Mouse (Mus musculus) embryonic facial prominence, embryonic 13.5 days (tissue): ENCODE measurements around the gene Aif1. TPM values are rescaled to one million over a fixed set of nuclear protein-coding genes. Genes with fewer than 3 reads are reported as not detected.

Source experiments
- ATAC-seq: fragments of 200-750 bp; cut with Nextera tagmentation; 2 replicates; pipeline ENCODE4 v1.8.0; 2017; ENCODE audit warnings: low read depth; ENCODE audit not compliant: insufficient number of reproducible peaks, insufficient read depth, low FRiP score, low TSS enrichment
- H3K27ac ChIP-seq: fragments of 300-500 bp; sonication (generic); 2 replicates; pipeline ENCODE4 v1.5.1; 2015; ENCODE audit warnings: moderate library complexity, mild to moderate bottlenecking, inconsistent platforms
- H3K27me3 ChIP-seq: fragments of 300-500 bp; sonication (generic); 2 replicates; pipeline ENCODE4 v1.6.1; 2015; ENCODE audit warnings: mild to moderate bottlenecking, inconsistent platforms
- H3K36me3 ChIP-seq: fragments of 300-500 bp; sonication (generic); 2 replicates; pipeline ENCODE4 v1.6.1; 2015; ENCODE audit warnings: mild to moderate bottlenecking, inconsistent platforms
- H3K4me1 ChIP-seq: fragments of 300-500 bp; sonication (generic); 2 replicates; pipeline ENCODE4 v1.6.1; 2015; ENCODE audit warnings: inconsistent platforms
- H3K4me2 ChIP-seq: fragments of 300-500 bp; sonication (generic); 2 replicates; pipeline ENCODE4 v1.6.1; 2015; ENCODE audit warnings: moderate library complexity, mild to moderate bottlenecking, inconsistent platforms
- H3K4me3 ChIP-seq: fragments of 300-500 bp; sonication (generic); 2 replicates; pipeline ENCODE4 v1.5.1; 2015; ENCODE audit warnings: mild to moderate bottlenecking, inconsistent platforms
- H3K9ac ChIP-seq: fragments of 300-500 bp; sonication (generic); 2 replicates; pipeline ENCODE4 v1.6.1; 2015; ENCODE audit warnings: mild to moderate bottlenecking, inconsistent platforms
- H3K9me3 ChIP-seq: fragments of 300-500 bp; sonication (generic); 2 replicates; pipeline ENCODE4 v1.6.1; 2016; ENCODE audit warnings: inconsistent platforms
- WGBS: fragments of 180-500 bp; shearing (Covaris S2); methylation state at CpG from one replicate; pipeline ENCODE4 v1.1.7; 2015; ENCODE audit warnings: mixed read lengths; 5-methylcytosine and 5-hydroxymethylcytosine counted together
- polyA plus RNA-seq: library from polyadenylated mRNA; unstranded; fragments of >200 nt; fragmentation: Nextera tagmentation; extraction: Ambion mirVana; gene quantifications from 2 replicates; pipeline ENCODE4 v1.2.1, GENCODE M21; 2015

Aif1 gene
- polyA plus RNA-seq, 1 experiment from 2014 or later: 8.1 TPM

- Histone ChIP-seq H3K4me3 (peak within 1 kb of the TSS; percentile 49), H3K36me3 (no peaks in the 10 kb centered on the region), H3K27ac (no peak within 1 kb of the TSS), H3K27me3 (peaks cover 54% of the 10 kb centered on the region), H3K9me3 (no peaks in the 10 kb centered on the region), H3K4me2 (peak within 1 kb of the TSS; percentile 77), H3K4me1 (peaks cover 14% of the 10 kb centered on the region; the same call in 1 of the 2 replicates), H3K9ac (peak within 1 kb of the TSS; percentile 69)
- ATAC-seq: no peak
- 59% methylated on average over 25 of the region's 28 CpGs for WGBS
Observed at GRCm38 (mm10) chr17:35193881-35194843, 18.3 kb upstream of the Aif1 start, which contains the start of gene Ltb. Gene Ltb, plus strand, starts transcription at chr17:35194439.

- no peaks in the 10 kb centered on the region for H3K36me3 ChIP-seq
- H3K27me3 ChIP-seq: peaks cover 44% of the 10 kb centered on the region
- H3K27ac ChIP-seq: no peak overlapping the region
- no peak for ATAC-seq
- H3K4me3 ChIP-seq: no peak overlapping the region
- no peak overlapping the region for H3K9ac ChIP-seq
- no peak overlapping the region for H3K4me2 ChIP-seq
- H3K4me1 ChIP-seq: peaks cover 14% of the 10 kb centered on the region; the same call in 1 of the 2 replicates
- WGBS: 82% methylated on average over 5 of the region's 5 CpGs
- H3K9me3 ChIP-seq: no peaks in the 10 kb centered on the region
Observed at GRCm38 (mm10) chr17:35192924-35193323, 17.1 kb upstream of the Aif1 start.

GRCm38 (mm10) chr17:35191723-35192122 lies 15.9 kb upstream of the Aif1 start:
- Histone ChIP-seq H3K4me2 (no peak overlapping the region), H3K9ac (no peak overlapping the region), H3K36me3 (no peaks in the 10 kb centered on the region), H3K27ac (no peak overlapping the region), H3K4me3 (no peak overlapping the region), H3K27me3 (peaks cover 36% of the 10 kb centered on the region), H3K9me3 (no peaks in the 10 kb centered on the region), H3K4me1 (peaks cover 15% of the 10 kb centered on the region; the same call in 1 of the 2 replicates)
- no peak for ATAC-seq
- WGBS: 61% methylated on average over 2 of the region's 2 CpGs

DNA sequence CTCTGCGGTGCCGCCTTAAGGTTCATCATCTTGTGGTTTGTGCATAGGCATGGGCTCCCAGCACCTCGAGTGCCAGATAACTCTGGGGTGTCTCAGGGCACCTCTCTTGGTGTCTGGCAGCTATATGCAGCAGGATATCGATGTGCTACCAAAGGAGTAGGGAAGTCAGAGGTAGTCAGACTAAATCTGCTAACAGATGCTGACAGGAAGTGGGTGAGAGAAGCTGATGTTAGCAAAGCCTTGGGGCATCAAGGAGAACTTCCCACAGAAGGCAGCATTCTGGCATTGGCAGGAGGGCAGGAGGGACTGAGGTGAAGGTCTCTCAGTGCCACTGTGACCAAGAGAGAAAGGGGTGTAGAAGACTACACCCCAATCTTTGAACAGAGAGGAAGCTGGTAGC lies 14.2 kb upstream of the Aif1 start:
- peaks cover 20% of the 10 kb centered on the region for H3K27me3 ChIP-seq
- H3K9me3 ChIP-seq: no peaks in the 10 kb centered on the region
- no peak overlapping the region for H3K4me3 ChIP-seq
- peaks cover 13% of the 10 kb centered on the region for H3K4me1 ChIP-seq
- no peak for ATAC-seq
- no peak overlapping the region for H3K27ac ChIP-seq
- WGBS: 63% methylated on average over 4 of the region's 4 CpGs
- H3K9ac ChIP-seq: no peak overlapping the region
- H3K4me2 ChIP-seq: no peak overlapping the region
- no peaks in the 10 kb centered on the region for H3K36me3 ChIP-seq

- 65% methylated on average over 1 of the region's 1 CpGs for WGBS
- H3K27ac ChIP-seq: no peak overlapping the region
- no peak for ATAC-seq
- peaks cover 11% of the 10 kb centered on the region for H3K4me1 ChIP-seq
- H3K9me3 ChIP-seq: no peaks in the 10 kb centered on the region
- no peak overlapping the region for H3K9ac ChIP-seq
- H3K4me2 ChIP-seq: no peak overlapping the region
- H3K27me3 ChIP-seq: peaks cover 11% of the 10 kb centered on the region
- no peak overlapping the region for H3K4me3 ChIP-seq
- no peaks in the 10 kb centered on the region for H3K36me3 ChIP-seq
Observed at GRCm38 (mm10) chr17:35189186-35189585, 13.3 kb upstream of the Aif1 start.

GRCm38 (mm10) chr17:35187959-35188610 lies 12.2 kb upstream of the Aif1 start, which contains the start of gene Lst1:
Gene Lst1, minus strand, starts transcription at chr17:35188439.
- peaks cover 9% of the 10 kb centered on the region for H3K4me1 ChIP-seq
- 0 out of 2 replicates have a peak, but pooled peaks cover under 1% of the 10 kb centered on the region for H3K27me3 ChIP-seq
- no peak within 1 kb of the TSS for H3K4me2 ChIP-seq
- no peaks in the 10 kb centered on the region for H3K9me3 ChIP-seq
- ATAC-seq: no peak
- H3K9ac ChIP-seq: no peak within 1 kb of the TSS
- H3K4me3 ChIP-seq: no peak within 1 kb of the TSS
- peak within 1 kb of the TSS; percentile 7; the same call in 1 of the 2 replicates for H3K27ac ChIP-seq
- H3K36me3 ChIP-seq: no peaks in the 10 kb centered on the region
- WGBS: 76% methylated on average over 7 of the region's 7 CpGs

GRCm38 (mm10) chr17:35187345-35187744 lies 11.5 kb upstream of the Aif1 start:
- H3K36me3 ChIP-seq: no peaks in the 10 kb centered on the region
- no peak overlapping the region for H3K4me2 ChIP-seq
- no peak overlapping the region for H3K9ac ChIP-seq
- H3K9me3 ChIP-seq: no peaks in the 10 kb centered on the region
- H3K4me1 ChIP-seq: peaks cover 9% of the 10 kb centered on the region
- 70% methylated on average over 4 of the region's 4 CpGs for WGBS
- H3K27ac ChIP-seq: peak overlapping the region; percentile 7; the same call in 1 of the 2 replicates
- H3K27me3 ChIP-seq: no peaks in the 10 kb centered on the region
- H3K4me3 ChIP-seq: no peak overlapping the region
- ATAC-seq: no peak

- H3K9ac ChIP-seq: no peak overlapping the region
Observed at GRCm38 (mm10) chr17:35186681-35187080, 10.8 kb upstream of the Aif1 start.

GRCm38 (mm10) chr17:35185639-35186611 lies 10.1 kb upstream of the Aif1 start:
- Histone ChIP-seq H3K9ac (peak overlapping the region; percentile 49; the same call in 1 of the 2 replicates), H3K9me3 (no peaks in the 10 kb centered on the region), H3K4me3 (peak overlapping the region; percentile 44), H3K36me3 (no peaks in the 10 kb centered on the region), H3K4me1 (peaks cover 9% of the 10 kb centered on the region), H3K27me3 (no peaks in the 10 kb centered on the region), H3K4me2 (peak overlapping the region; percentile 60), H3K27ac (peak overlapping the region; percentile 84)
- peak; percentile 49; the same call in 1 of the 2 replicates for ATAC-seq
- WGBS: 3% methylated on average over 18 of the region's 18 CpGs

More at GRCm38 (mm10) chr17:35186681-35187080, 10.8 kb upstream of the Aif1 start:
- ATAC-seq: no peak; the same call in 1 of the 2 replicates
- H3K9me3 ChIP-seq: no peaks in the 10 kb centered on the region
- peak overlapping the region; percentile 84 for H3K27ac ChIP-seq
- H3K4me2 ChIP-seq: peak overlapping the region; percentile 60
- no peaks in the 10 kb centered on the region for H3K36me3 ChIP-seq
- WGBS: under 1% methylated on average over 4 of the region's 4 CpGs
- peak overlapping the region; percentile 44 for H3K4me3 ChIP-seq
- H3K27me3 ChIP-seq: no peaks in the 10 kb centered on the region
- peaks cover 9% of the 10 kb centered on the region for H3K4me1 ChIP-seq

GRCm38 (mm10) chr17:35180093-35180492 lies 4.2 kb upstream of the Aif1 start:
- no peak overlapping the region for H3K9ac ChIP-seq
- H3K4me1 ChIP-seq: no peaks in the 10 kb centered on the region
- H3K4me3 ChIP-seq: no peak overlapping the region
- no peak for ATAC-seq
- H3K36me3 ChIP-seq: no peaks in the 10 kb centered on the region
- H3K4me2 ChIP-seq: no peak overlapping the region
- no peak overlapping the region for H3K27ac ChIP-seq
- WGBS: 83% methylated on average over 5 of the region's 5 CpGs
- no peaks in the 10 kb centered on the region for H3K27me3 ChIP-seq
- H3K9me3 ChIP-seq: no peaks in the 10 kb centered on the region
